Mouse (Mus musculus): ENCODE data around the gene Lrrc3c. TPM values are rescaled to one million over a fixed set of nuclear protein-coding genes. Genes with fewer than 3 reads are reported as not detected.
"Not testable (repeated sequence)": the region's sequence is repeated elsewhere in the genome, so short reads cannot be mapped to it uniquely, and the experiment has no call there.

The Lrrc3c gene
- polyA plus RNA-seq, 1 experiment from 2014 or later, result not detected

- Histone ChIP-seq H3K27me3 (peaks cover 1% of the 10 kb centered on the region; the same call in 1 of the 2 replicates), H3K4me3 (no peak overlapping the region), H3K36me3 (no peaks in the 10 kb centered on the region), H3K9me3 (no peaks in the 10 kb centered on the region), H3K27ac (replicated peaks) (no peak overlapping the region), H3K4me2 (replicated peaks) (no peak overlapping the region), H3K4me1 (peaks cover 9% of the 10 kb centered on the region), H3K9ac (replicated peaks) (no peak overlapping the region)
- ATAC-seq (replicated peaks), result no peak
- 84% methylated on average over 2 of the region's 2 CpGs for WGBS
Observed at GRCm38 (mm10) chr11:98603953-98604352, 5.9 kb downstream of the Lrrc3c start.

GRCm38 (mm10) chr11:98604911-98605310 lies 6.8 kb downstream of the Lrrc3c start:
- H3K27me3 ChIP-seq; H3K27ac ChIP-seq (replicated peaks); H3K4me2 ChIP-seq (replicated peaks); H3K9me3 ChIP-seq; H3K36me3 ChIP-seq; ATAC-seq (replicated peaks); H3K4me1 ChIP-seq; H3K4me3 ChIP-seq; H3K9ac ChIP-seq (replicated peaks): not testable (repeated sequence)
- 73% methylated on average over 6 of the region's 6 CpGs for WGBS

- Histone ChIP-seq H3K9me3 (no peaks in the 10 kb centered on the region), H3K27me3 (no peaks in the 10 kb centered on the region), H3K4me3 (no peak overlapping the region), H3K4me2 (replicated peaks) (no peak overlapping the region), H3K27ac (replicated peaks) (no peak overlapping the region), H3K36me3 (no peaks in the 10 kb centered on the region), H3K9ac (replicated peaks) (no peak overlapping the region), H3K4me1 (peaks cover 4% of the 10 kb centered on the region)
- ATAC-seq (replicated peaks), result no peak
- WGBS, result 6% methylated on average over 3 of the region's 3 CpGs
Observed at GRCm38 (mm10) chr11:98606763-98607162, 8.7 kb downstream of the Lrrc3c start.

GRCm38 (mm10) chr11:98620791-98621190 lies 22.7 kb downstream of the Lrrc3c start:
- Histone ChIP-seq H3K9ac (replicated peaks) (no peak overlapping the region), H3K4me1 (no peaks in the 10 kb centered on the region), H3K4me3 (no peak overlapping the region), H3K36me3 (no peaks in the 10 kb centered on the region), H3K9me3 (no peaks in the 10 kb centered on the region), H3K4me2 (replicated peaks) (no peak overlapping the region), H3K27me3 (no peaks in the 10 kb centered on the region), H3K27ac (replicated peaks) (no peak overlapping the region)
- 94% methylated on average over 13 of the region's 13 CpGs for WGBS
- ATAC-seq (replicated peaks), result no peak

- not testable (repeated sequence) for H3K27ac ChIP-seq (replicated peaks); H3K4me3 ChIP-seq; H3K27me3 ChIP-seq; H3K4me2 ChIP-seq (replicated peaks); H3K4me1 ChIP-seq; H3K9ac ChIP-seq (replicated peaks); H3K36me3 ChIP-seq; H3K9me3 ChIP-seq; ATAC-seq (replicated peaks)
- 86% methylated on average over 6 of the region's 6 CpGs for WGBS
Observed at GRCm38 (mm10) chr11:98623981-98624380, 25.9 kb downstream of the Lrrc3c start.

GRCm38 (mm10) chr11:98624381-98624780 lies 26.3 kb downstream of the Lrrc3c start:
- 95% methylated on average over 2 of the region's 2 CpGs for WGBS
- not testable (repeated sequence) for H3K4me2 ChIP-seq (replicated peaks); H3K9ac ChIP-seq (replicated peaks); H3K27me3 ChIP-seq; H3K9me3 ChIP-seq; H3K4me3 ChIP-seq; H3K4me1 ChIP-seq; H3K27ac ChIP-seq (replicated peaks); ATAC-seq (replicated peaks); H3K36me3 ChIP-seq

- H3K4me1 ChIP-seq, result no peaks in the 10 kb centered on the region
Observed at GRCm38 (mm10) chr11:98625611-98626410, 27.7 kb downstream of the Lrrc3c start, which contains the start of the genes Gm12355 and Gsdma3. TSS of gene Gm12355 (minus strand) at chr11:98625661. TSS of gene Gsdma3 (plus strand) at chr11:98626360.

GRCm38 (mm10) chr11:98628706-98629105 lies 30.6 kb downstream of the Lrrc3c start:
- no peak overlapping the region for H3K9ac ChIP-seq (replicated peaks)
- H3K9me3 ChIP-seq, result no peaks in the 10 kb centered on the region
- 94% methylated on average over 3 of the region's 3 CpGs for WGBS
- no peak overlapping the region for H3K27ac ChIP-seq (replicated peaks)
- ATAC-seq (replicated peaks), result no peak
- no peak overlapping the region for H3K4me2 ChIP-seq (replicated peaks)
- no peaks in the 10 kb centered on the region for H3K4me1 ChIP-seq
- no peaks in the 10 kb centered on the region for H3K27me3 ChIP-seq
- no peaks in the 10 kb centered on the region for H3K36me3 ChIP-seq
- H3K4me3 ChIP-seq, result no peak overlapping the region

More at GRCm38 (mm10) chr11:98625611-98626410, 27.7 kb downstream of the Lrrc3c start, which contains the start of the genes Gm12355 and Gsdma3:
- WGBS, result 89% methylated on average over 10 of the region's 10 CpGs
- H3K4me3 ChIP-seq, result no peak within 1 kb of the TSS
- H3K9ac ChIP-seq (replicated peaks), result no peak within 1 kb of the TSS
- no peaks in the 10 kb centered on the region for H3K9me3 ChIP-seq
- H3K27me3 ChIP-seq, result no peaks in the 10 kb centered on the region
- H3K27ac ChIP-seq (replicated peaks), result no peak within 1 kb of the TSS
- ATAC-seq (replicated peaks), result no peak
- no peaks in the 10 kb centered on the region for H3K36me3 ChIP-seq
- no peak within 1 kb of the TSS for H3K4me2 ChIP-seq (replicated peaks)

- 88% methylated on average over 5 of the region's 5 CpGs for WGBS
- H3K27ac ChIP-seq (replicated peaks), result no peak overlapping the region
- H3K4me3 ChIP-seq, result no peak overlapping the region
- no peaks in the 10 kb centered on the region for H3K27me3 ChIP-seq
- no peaks in the 10 kb centered on the region for H3K36me3 ChIP-seq
- ATAC-seq (replicated peaks), result no peak
- no peak overlapping the region for H3K9ac ChIP-seq (replicated peaks)
- H3K9me3 ChIP-seq, result no peaks in the 10 kb centered on the region
- no peaks in the 10 kb centered on the region for H3K4me1 ChIP-seq
- no peak overlapping the region for H3K4me2 ChIP-seq (replicated peaks)
Observed at GRCm38 (mm10) chr11:98630646-98631045, 32.6 kb downstream of the Lrrc3c start.

- WGBS, result 36% methylated on average over 10 of the region's 10 CpGs
Observed at GRCm38 (mm10) chr11:98635312-98635970, 37.4 kb downstream of the Lrrc3c start.

GRCm38 (mm10) chr11:98637501-98637900 lies 39.4 kb downstream of the Lrrc3c start:
- Histone ChIP-seq H3K27me3 (no peaks in the 10 kb centered on the region), H3K36me3 (no peaks in the 10 kb centered on the region), H3K9me3 (no peaks in the 10 kb centered on the region), H3K4me3 (no peak overlapping the region), H3K4me1 (no peaks in the 10 kb centered on the region), H3K4me2 (replicated peaks) (no peak overlapping the region), H3K9ac (replicated peaks) (no peak overlapping the region), H3K27ac (replicated peaks) (no peak overlapping the region)
- ATAC-seq (replicated peaks), result no peak
- 77% methylated on average over 1 of the region's 1 CpGs for WGBS

More at GRCm38 (mm10) chr11:98635312-98635970, 37.4 kb downstream of the Lrrc3c start:
- not testable (repeated sequence) for H3K4me3 ChIP-seq; H3K27me3 ChIP-seq; H3K9me3 ChIP-seq; H3K27ac ChIP-seq (replicated peaks); H3K9ac ChIP-seq (replicated peaks); ATAC-seq (replicated peaks); H3K4me1 ChIP-seq; H3K36me3 ChIP-seq; H3K4me2 ChIP-seq (replicated peaks)

- WGBS, result 73% methylated on average over 5 of the region's 5 CpGs
Observed at GRCm38 (mm10) chr11:98640091-98640490, 42.0 kb downstream of the Lrrc3c start.

More at GRCm38 (mm10) chr11:98640091-98640490, 42.0 kb downstream of the Lrrc3c start:
- H3K4me2 ChIP-seq (replicated peaks), result no peak overlapping the region
- no peaks in the 10 kb centered on the region for H3K9me3 ChIP-seq
- H3K27me3 ChIP-seq, result no peaks in the 10 kb centered on the region
- ATAC-seq (replicated peaks), result no peak
- H3K9ac ChIP-seq (replicated peaks), result no peak overlapping the region
- no peak overlapping the region for H3K4me3 ChIP-seq
- H3K4me1 ChIP-seq, result no peaks in the 10 kb centered on the region
- H3K27ac ChIP-seq (replicated peaks), result no peak overlapping the region
- no peaks in the 10 kb centered on the region for H3K36me3 ChIP-seq
